Mouse (Mus musculus) testis, adult 2 months (tissue): ENCODE results near the gene Epb41.

ENCODE experiments used
- CTCF ChIP-seq: fragments of 200-500 bp; IDR thresholded peaks from 2 replicates; pipeline ENCODE4 v1.5.1; 2012; ENCODE audit warnings: low read depth, mild to moderate bottlenecking, inconsistent platforms, low read length, moderate library complexity; ENCODE audit not compliant: control insufficient read depth, insufficient read depth, insufficient replicate concordance
- POLR2A ChIP-seq: fragments of 200-500 bp; IDR thresholded peaks from 2 replicates; pipeline ENCODE4 v1.6.1; 2012; ENCODE audit warnings: low read depth, mild to moderate bottlenecking, inconsistent platforms, low read length, moderate library complexity; ENCODE audit not compliant: control insufficient read depth

GRCm38 (mm10) chr4:131982881-131983538, 92.1 kb downstream of the Epb41 start:
- TF ChIP-seq POLR2A (no peak), CTCF (no peak)
